Mouse (Mus musculus) E14TG2a.4 (cell line): ENCODE measurements around the gene Abraxas2.

Experiments
- H3K27me3 ChIP-seq: 2 replicates; pipeline ENCODE4 v1.6.1; 2014; ENCODE audit warnings: low read length, control low read depth; ENCODE audit not compliant: insufficient read depth
- H3K36me3 ChIP-seq: 2 replicates; pipeline ENCODE4 v1.6.1; 2014; ENCODE audit warnings: low read length, control low read depth; ENCODE audit not compliant: insufficient read depth
- H3K4me1 ChIP-seq: replicated peaks from 2 replicates; pipeline ENCODE4 v1.6.1; 2014; ENCODE audit warnings: low read depth, low read length, control low read depth
- H3K4me3 ChIP-seq: replicated peaks from 2 replicates; pipeline ENCODE4 v1.5.1; 2014; ENCODE audit warnings: mild to moderate bottlenecking, low read length
- H3K9me3 ChIP-seq: 2 replicates; pipeline ENCODE4 v1.6.1; 2014; ENCODE audit warnings: low read length, control low read depth
- CTCF ChIP-seq: conservative IDR thresholded peaks from 2 replicates; pipeline ENCODE4 v1.5.1; 2014; ENCODE audit warnings: low read length
- NANOG ChIP-seq: IDR thresholded peaks from 2 replicates; pipeline ENCODE4 v1.6.1; 2014; ENCODE audit warnings: borderline replicate concordance, low read length, mixed read lengths
- POU5F1 ChIP-seq: IDR thresholded peaks from 2 replicates; pipeline ENCODE4 v1.6.1; 2014; ENCODE audit warnings: low read length, borderline replicate concordance

The Abraxas2 gene

GRCm38 (mm10) chr7:132897258-132897657 is 38.2 kb downstream of the Abraxas2 start:
- no peaks in the 10 kb centered on the region for H3K36me3 ChIP-seq
- 0 out of 2 replicates have a peak, but pooled peaks cover 2% of the 10 kb centered on the region for H3K9me3 ChIP-seq
- no peak overlapping the region for H3K4me3 ChIP-seq
- H3K27me3 ChIP-seq, result peaks cover 10% of the 10 kb centered on the region
- TF ChIP-seq CTCF (peak; percentile 61), NANOG (no peak)
- peaks cover 20% of the 10 kb centered on the region for H3K4me1 ChIP-seq

GRCm38 (mm10) chr7:132898234-132898633 is 39.2 kb downstream of the Abraxas2 start:
- 0 out of 2 replicates have a peak, but pooled peaks cover 2% of the 10 kb centered on the region for H3K9me3 ChIP-seq
- H3K36me3 ChIP-seq, result no peaks in the 10 kb centered on the region

GRCm38 (mm10) chr7:132900826-132901531 is 42.0 kb downstream of the Abraxas2 start:
- Histone ChIP-seq H3K36me3 (no peaks in the 10 kb centered on the region), H3K9me3 (0 out of 2 replicates have a peak, but pooled peaks cover 2% of the 10 kb centered on the region), H3K4me1 (peaks cover 12% of the 10 kb centered on the region), H3K4me3 (no peak overlapping the region), H3K27me3 (peaks cover 8% of the 10 kb centered on the region)
- TF ChIP-seq NANOG, result no peak
- no peak for TF ChIP-seq POU5F1
- TF ChIP-seq CTCF, result no peak

More at GRCm38 (mm10) chr7:132898234-132898633, 39.2 kb downstream of the Abraxas2 start:
- Histone ChIP-seq H3K4me1 (peaks cover 20% of the 10 kb centered on the region), H3K4me3 (no peak overlapping the region), H3K27me3 (peaks cover 8% of the 10 kb centered on the region)
- TF ChIP-seq POU5F1, result no peak
- TF ChIP-seq NANOG, result no peak
- peak; percentile 93 for TF ChIP-seq CTCF

- peaks cover 15% of the 10 kb centered on the region for H3K9me3 ChIP-seq
- H3K4me1 ChIP-seq, result no peaks in the 10 kb centered on the region; the same call in 1 of the 2 replicates
- peaks cover 8% of the 10 kb centered on the region for H3K27me3 ChIP-seq
- no peak overlapping the region for H3K4me3 ChIP-seq
- H3K36me3 ChIP-seq, result no peaks in the 10 kb centered on the region
- TF ChIP-seq NANOG, result no peak
- TF ChIP-seq CTCF, result 0 out of 2 replicates have a peak, but pooled peaks have one; percentile 19
Measured at GRCm38 (mm10) chr7:132903796-132904195, 44.8 kb downstream of the Abraxas2 start.

GRCm38 (mm10) chr7:132921971-132922370 is 62.9 kb downstream of the Abraxas2 start:
- H3K9me3 ChIP-seq, result peaks cover 4% of the 10 kb centered on the region
- no peak overlapping the region for H3K4me3 ChIP-seq
- no peaks in the 10 kb centered on the region for H3K4me1 ChIP-seq
- peaks cover 8% of the 10 kb centered on the region for H3K27me3 ChIP-seq
- TF ChIP-seq POU5F1 (no peak), NANOG (no peak), CTCF (no peak)
- no peaks in the 10 kb centered on the region for H3K36me3 ChIP-seq

GRCm38 (mm10) chr7:132925227-132925626 is 66.2 kb downstream of the Abraxas2 start:
- TF ChIP-seq POU5F1, result no peak
- no peak for TF ChIP-seq NANOG
- Histone ChIP-seq H3K36me3 (no peaks in the 10 kb centered on the region), H3K9me3 (no peaks in the 10 kb centered on the region), H3K27me3 (peaks cover 8% of the 10 kb centered on the region), H3K4me3 (no peak overlapping the region), H3K4me1 (no peaks in the 10 kb centered on the region)

GRCm38 (mm10) chr7:132927201-132927600 is 68.2 kb downstream of the Abraxas2 start:
- Histone ChIP-seq H3K4me1 (peaks cover 2% of the 10 kb centered on the region; the same call in 1 of the 2 replicates), H3K27me3 (peaks cover 8% of the 10 kb centered on the region), H3K4me3 (no peak overlapping the region), H3K9me3 (no peaks in the 10 kb centered on the region), H3K36me3 (no peaks in the 10 kb centered on the region)
- TF ChIP-seq NANOG (0 out of 2 replicates have a peak, but pooled peaks have one; percentile 16), POU5F1 (no peak), CTCF (no peak)

- H3K36me3 ChIP-seq, result no peaks in the 10 kb centered on the region
- H3K4me3 ChIP-seq, result peak overlapping the region; percentile 92
- no peaks in the 10 kb centered on the region for H3K9me3 ChIP-seq
- H3K27me3 ChIP-seq, result peaks cover 8% of the 10 kb centered on the region
- TF ChIP-seq NANOG (no peak), CTCF (peak; percentile 46), POU5F1 (no peak)
- H3K4me1 ChIP-seq, result peaks cover 14% of the 10 kb centered on the region
Measured at GRCm38 (mm10) chr7:132930055-132930454, 71.0 kb downstream of the Abraxas2 start.
